Mouse (Mus musculus) stomach, postnatal 0 days (tissue): ENCODE data around the gene Igsf21. TPM values are rescaled to one million over a fixed set of nuclear protein-coding genes. Genes with fewer than 3 reads are reported as not detected.

Experiments used
- ATAC-seq: fragments of 200-750 bp; cut with Nextera tagmentation; 2 replicates; pipeline ENCODE4 v1.8.0; 2017; ENCODE audit not compliant: low FRiP score, low TSS enrichment
- DNase-seq: peaks from one replicate; pipeline ENCODE4 v3.0.0-alpha.2; 2016; ENCODE audit warnings: low spot score
- H3K27ac ChIP-seq: fragments of 300-500 bp; sonication (generic); replicated peaks from 2 replicates; pipeline ENCODE4 v1.5.1; 2014; ENCODE audit warnings: mild to moderate bottlenecking, control low read depth
- H3K27me3 ChIP-seq: fragments of 300-500 bp; sonication (generic); 2 replicates; pipeline ENCODE4 v1.6.1; 2014; ENCODE audit warnings: low read length; ENCODE audit not compliant: control insufficient read depth, insufficient read depth
- H3K36me3 ChIP-seq: fragments of 300-500 bp; sonication (generic); 2 replicates; pipeline ENCODE4 v1.6.1; 2014; ENCODE audit warnings: low read length, mixed read lengths; ENCODE audit not compliant: control insufficient read depth, insufficient read depth
- H3K4me1 ChIP-seq: fragments of 300-500 bp; sonication (generic); replicated peaks from 2 replicates; pipeline ENCODE4 v1.6.1; 2014; ENCODE audit warnings: antibody characterized with exemption; ENCODE audit not compliant: control insufficient read depth, insufficient read depth
- H3K4me2 ChIP-seq: fragments of 300-500 bp; sonication (generic); replicated peaks from 2 replicates; pipeline ENCODE4 v1.6.1; 2014; ENCODE audit warnings: low read depth, mild to moderate bottlenecking, control low read depth, moderate library complexity
- H3K4me3 ChIP-seq: fragments of 300-500 bp; sonication (generic); 2 replicates; pipeline ENCODE4 v1.5.1; 2014; ENCODE audit warnings: low read depth, low read length, control low read depth
- H3K9ac ChIP-seq: fragments of 300-500 bp; sonication (generic); 2 replicates; pipeline ENCODE4 v1.6.1; 2014; ENCODE audit warnings: mild to moderate bottlenecking, low read length, control low read depth, mixed read lengths
- H3K9me3 ChIP-seq: fragments of 300-500 bp; sonication (generic); 2 replicates; pipeline ENCODE4 v1.6.1; 2016; ENCODE audit warnings: low read length; ENCODE audit not compliant: control insufficient read depth
- CTCF ChIP-seq: IDR thresholded peaks from 2 replicates; pipeline ENCODE4 v1.5.1; 2016; ENCODE audit warnings: antibody characterized with exemption, low read depth, mild to moderate bottlenecking, moderate library complexity
- EP300 ChIP-seq: optimal IDR thresholded peaks from 2 replicates; pipeline ENCODE3; 2016; ENCODE audit warnings: antibody characterized with exemption
- WGBS: fragments of 180-500 bp; shearing (Covaris S2); extraction: QIAGEN DNeasy Blood & Tissue Kit; methylation state at CpG from one replicate; pipeline ENCODE4 v1.1.7; 2014; 5-methylcytosine and 5-hydroxymethylcytosine counted together
- polyA plus RNA-seq: library from polyadenylated mRNA; unstranded; fragments of >200 nt; fragmentation: Nextera tagmentation; extraction: Ambion mirVana; gene quantifications from 2 replicates; pipeline ENCODE4 v1.2.1, GENCODE M21; 2015

Gene Igsf21
- polyA plus RNA-seq, 1 experiment from 2014 or later, result 1.2 TPM

- 59% methylated on average over 20 of the region's 20 CpGs for WGBS
- DNase-seq, result no peak
These were observed 98.5 kb downstream of the Igsf21 start for GRCm38 (mm10) chr4:140147857-140148695.

GRCm38 (mm10) chr4:140147079-140147840 is 99.3 kb downstream of the Igsf21 start:
- DNase-seq (no peak), ATAC-seq (no peak)
- Histone ChIP-seq H3K4me3 (no peak overlapping the region), H3K27ac (no peak overlapping the region), H3K9me3 (no peaks in the 10 kb centered on the region), H3K27me3 (no peaks in the 10 kb centered on the region), H3K4me1 (no peaks in the 10 kb centered on the region), H3K36me3 (no peaks in the 10 kb centered on the region), H3K9ac (no peak overlapping the region), H3K4me2 (no peak overlapping the region)
- TF ChIP-seq CTCF, result no peak
- WGBS, result 71% methylated on average over 15 of the region's 15 CpGs

More at GRCm38 (mm10) chr4:140147857-140148695, 98.5 kb downstream of the Igsf21 start:
- Histone ChIP-seq H3K27ac (no peak overlapping the region), H3K4me2 (no peak overlapping the region), H3K4me1 (no peaks in the 10 kb centered on the region), H3K36me3 (no peaks in the 10 kb centered on the region), H3K4me3 (no peak overlapping the region), H3K27me3 (no peaks in the 10 kb centered on the region), H3K9ac (no peak overlapping the region), H3K9me3 (no peaks in the 10 kb centered on the region)
- no peak for TF ChIP-seq CTCF
- TF ChIP-seq EP300, result no peak
- ATAC-seq, result no peak; the same call in 1 of the 2 replicates

GRCm38 (mm10) chr4:140143884-140144525 is 102.6 kb downstream of the Igsf21 start:
- no peaks in the 10 kb centered on the region for H3K27me3 ChIP-seq
- no peaks in the 10 kb centered on the region for H3K4me1 ChIP-seq
- H3K36me3 ChIP-seq, result no peaks in the 10 kb centered on the region
- H3K4me3 ChIP-seq, result no peak overlapping the region
- no peak for ATAC-seq
- H3K4me2 ChIP-seq, result no peak overlapping the region
- no peak for DNase-seq
- no peaks in the 10 kb centered on the region for H3K9me3 ChIP-seq
- H3K9ac ChIP-seq, result no peak overlapping the region
- TF ChIP-seq CTCF (peak; percentile 36; the same call in 1 of the 2 replicates), EP300 (no peak)
- H3K27ac ChIP-seq, result no peak overlapping the region
- WGBS, result 87% methylated on average over 10 of the region's 10 CpGs

- no peak overlapping the region for H3K4me3 ChIP-seq
- no peak overlapping the region for H3K4me2 ChIP-seq
- no peak overlapping the region for H3K27ac ChIP-seq
- no peak for DNase-seq
- no peak overlapping the region for H3K9ac ChIP-seq
- TF ChIP-seq EP300, result no peak
- TF ChIP-seq CTCF, result peak; percentile 27
- H3K36me3 ChIP-seq, result no peaks in the 10 kb centered on the region
- H3K4me1 ChIP-seq, result no peaks in the 10 kb centered on the region
- H3K9me3 ChIP-seq, result no peaks in the 10 kb centered on the region
- WGBS, result 92% methylated on average over 6 of the region's 6 CpGs
- H3K27me3 ChIP-seq, result no peaks in the 10 kb centered on the region
- no peak for ATAC-seq
These were observed 103.4 kb downstream of the Igsf21 start for GRCm38 (mm10) chr4:140143178-140143577.

- Histone ChIP-seq H3K27me3 (no peaks in the 10 kb centered on the region), H3K4me3 (no peak overlapping the region), H3K27ac (no peak overlapping the region), H3K9me3 (no peaks in the 10 kb centered on the region), H3K4me2 (no peak overlapping the region), H3K4me1 (no peaks in the 10 kb centered on the region), H3K9ac (no peak overlapping the region), H3K36me3 (no peaks in the 10 kb centered on the region)
- DNase-seq, result no peak
- 67% methylated on average over 9 of the region's 9 CpGs for WGBS
- no peak for ATAC-seq
- no peak for TF ChIP-seq EP300
- peak; percentile 34 for TF ChIP-seq CTCF
These were observed 106.1 kb downstream of the Igsf21 start for GRCm38 (mm10) chr4:140140485-140140884.
